Mouse (Mus musculus) brain, embryonic 14.5 days (tissue): ENCODE results near the gene Gm20503. TPM values are rescaled to one million over a fixed set of nuclear protein-coding genes. Genes with fewer than 3 reads are reported as not detected.

Experiments used
- DNase-seq: peaks from one replicate; pipeline ENCODE4 v3.0.0-alpha.2; 2011; ENCODE audit warnings: low read depth
- CTCF ChIP-seq: fragments of 200-500 bp; IDR thresholded peaks from 2 replicates; pipeline ENCODE4 v1.5.1; 2012; ENCODE audit warnings: inconsistent platforms, mild to moderate bottlenecking, moderate library complexity, borderline replicate concordance; ENCODE audit not compliant: insufficient read depth, insufficient read length; ENCODE audit errors: extremely low read depth
- POLR2A ChIP-seq: fragments of 200-500 bp; IDR thresholded peaks from 2 replicates; pipeline ENCODE4 v1.6.1; 2012; ENCODE audit warnings: mild to moderate bottlenecking, inconsistent platforms, borderline replicate concordance; ENCODE audit not compliant: poor library complexity, insufficient read depth, insufficient read length, severe bottlenecking; ENCODE audit errors: extremely low read depth
- polyA plus RNA-seq: library from polyadenylated mRNA; depleted of rRNA; stranded (reverse); fragments of >200 nt; gene quantifications from 2 replicates; pipeline ENCODE4 v1.2.3, GENCODE M21; 2012; rRNA removed

The Gm20503 gene
- polyA plus RNA-seq, 1 experiment = not detected

- TF ChIP-seq POLR2A = no peak
- TF ChIP-seq CTCF = no peak
- no peak for DNase-seq
Measured at GRCm38 (mm10) chr4:59043074-59043473, 40.1 kb downstream of the Gm20503 start.

DNA sequence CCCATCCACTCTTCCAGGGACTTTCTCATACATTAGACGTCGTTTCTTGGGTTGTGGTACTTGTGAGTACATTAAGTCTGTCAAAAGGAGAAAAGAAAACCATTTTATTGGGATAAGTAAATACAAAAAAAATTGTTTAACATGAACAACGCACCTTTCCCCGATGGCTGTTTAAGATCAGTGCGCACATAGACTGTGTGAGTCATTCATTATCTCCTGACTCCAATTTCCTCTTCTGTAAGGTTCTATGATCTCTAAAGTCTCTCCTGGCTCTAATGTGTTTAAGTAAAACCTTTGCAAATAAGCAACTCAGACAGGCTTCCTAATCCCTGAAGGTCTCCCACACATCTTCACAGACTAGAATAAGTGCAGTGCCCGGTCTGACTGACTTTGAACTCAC, 40.9 kb downstream of the Gm20503 start:
- no peak for DNase-seq
- TF ChIP-seq CTCF (no peak), POLR2A (no peak)

GRCm38 (mm10) chr4:59047222-59047621, 44.2 kb downstream of the Gm20503 start:
- no peak for DNase-seq
- TF ChIP-seq POLR2A (no peak), CTCF (no peak)

DNA sequence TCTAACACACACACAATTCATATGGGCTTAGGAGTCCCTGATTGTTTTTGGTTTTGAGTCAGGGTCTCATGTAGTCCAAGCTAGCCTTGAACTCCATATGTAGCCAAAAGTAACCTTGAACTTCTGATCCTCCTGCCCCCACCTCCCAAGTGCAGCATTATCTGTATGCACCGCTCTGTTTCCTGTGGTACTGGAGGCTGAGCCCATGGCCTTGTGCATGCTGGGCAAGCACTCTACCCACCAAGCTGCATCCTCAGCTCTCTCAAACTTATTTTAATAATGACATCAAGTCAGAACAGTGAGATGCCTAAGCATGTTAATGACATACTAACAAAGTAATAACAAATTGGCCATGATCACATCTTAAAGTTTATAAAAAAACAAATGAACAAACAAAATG, 48.1 kb downstream of the Gm20503 start:
- TF ChIP-seq CTCF = no peak
- no peak for TF ChIP-seq POLR2A

GRCm38 (mm10) chr4:59057929-59058328, 54.9 kb downstream of the Gm20503 start:
- TF ChIP-seq CTCF = no peak
- TF ChIP-seq POLR2A = no peak
- no peak for DNase-seq

More for the DNA sequence above, 48.1 kb downstream of the Gm20503 start:
- no peak for DNase-seq

DNA sequence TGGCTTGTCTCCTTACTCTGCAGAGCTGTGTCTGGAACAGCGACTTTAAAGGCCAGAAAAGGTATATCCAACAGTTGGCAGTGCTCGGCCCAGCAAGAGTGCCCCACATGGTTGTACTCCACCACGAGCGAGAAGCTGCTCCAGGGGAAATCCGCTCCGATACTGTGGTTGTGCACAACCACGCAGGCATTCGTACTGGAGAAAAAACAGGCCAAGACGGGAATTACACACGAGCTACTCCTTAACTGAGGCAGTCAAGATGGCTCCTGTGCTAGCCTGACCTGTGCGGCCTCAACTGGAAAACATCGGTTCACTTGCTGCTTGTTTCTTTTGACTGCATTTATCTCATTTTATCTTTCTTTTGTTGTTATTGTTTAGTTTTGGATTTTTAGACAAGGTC, 59.5 kb downstream of the Gm20503 start:
- no peak for DNase-seq
- TF ChIP-seq POLR2A = no peak
- no peak for TF ChIP-seq CTCF

- TF ChIP-seq POLR2A = no peak
- TF ChIP-seq CTCF = no peak
- DNase-seq = no peak
Measured at GRCm38 (mm10) chr4:59069276-59069675, 66.3 kb downstream of the Gm20503 start.

DNA sequence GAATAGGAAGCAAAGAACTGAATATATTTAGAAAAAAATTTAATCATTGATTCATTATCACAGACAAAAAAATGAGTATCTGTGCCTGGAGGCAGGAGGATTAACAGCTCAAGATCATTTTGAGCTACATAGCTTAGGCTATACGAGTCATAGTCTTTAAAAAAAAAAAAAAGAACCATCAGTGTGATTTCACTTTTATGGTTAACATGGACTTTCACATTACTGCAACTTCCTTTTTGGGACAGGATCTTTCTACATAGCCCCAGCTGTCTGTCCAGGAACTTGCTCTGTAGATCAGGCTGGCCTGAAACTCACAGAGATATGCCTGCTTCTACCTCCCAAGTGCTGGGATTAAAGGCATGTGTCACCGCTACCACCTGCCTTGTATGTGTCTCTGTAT, 80.4 kb downstream of the Gm20503 start:
- no peak for DNase-seq
- no peak for TF ChIP-seq CTCF
- TF ChIP-seq POLR2A = no peak

- no peak for DNase-seq
- TF ChIP-seq POLR2A (no peak), CTCF (no peak)
Measured at GRCm38 (mm10) chr4:59089391-59089790, 86.4 kb downstream of the Gm20503 start.

Other genes with a start within 250 kb of the Gm20503 start
- 0.33 and 0.71 TPM in 2 replicates for gene Olfr267, start 215.5 kb upstream of the Gm20503 start, polyA plus RNA-seq
- gene Ecpas, start 90.5 kb upstream of the Gm20503 start, polyA plus RNA-seq = 21.4 and 32.2 TPM in 2 replicates
- 2.0 and 3.2 TPM in 2 replicates for gene Zkscan16, start 59.6 kb upstream of the Gm20503 start, polyA plus RNA-seq
- 3.4 and 3.5 TPM in 2 replicates for gene Ptgr1, start 16.1 kb upstream of the Gm20503 start, polyA plus RNA-seq
- gene Dnajc25, start 8.1 kb upstream of the Gm20503 start, polyA plus RNA-seq = 3.7 and 4.2 TPM in 2 replicates
- gene Gng10, start 31.9 kb downstream of the Gm20503 start, polyA plus RNA-seq = 76.2 and 79.9 TPM in 2 replicates
- not detected in 2 replicates for gene AI481877, start 135.8 kb downstream of the Gm20503 start, polyA plus RNA-seq
- 60.4 and 68.7 TPM in 2 replicates for gene Ugcg, start 186.0 kb downstream of the Gm20503 start, polyA plus RNA-seq